Mouse (Mus musculus): ENCODE data around the gene Gas6. TPM values are rescaled to one million over a fixed set of nuclear protein-coding genes. Genes with fewer than 3 reads are reported as not detected.

The Gas6 gene
- polyA plus RNA-seq, 1 experiment, result 58.3 TPM

- no peak overlapping the region for H3K27ac ChIP-seq (ENCODE audit: insufficient read depth, low read depth, low read length)
- H3K4me3 ChIP-seq (ENCODE audit: low read depth, low read length), result no peak overlapping the region
- 67% methylated on average over 7 of the region's 7 CpGs for WGBS
These were observed 13.2 kb downstream of the Gas6 start for GRCm38 (mm10) chr8:13481089-13481554.

GRCm38 (mm10) chr8:13475892-13476291 lies 18.4 kb downstream of the Gas6 start:
- Histone ChIP-seq H3K27ac (ENCODE audit: insufficient read depth, low read depth, low read length) (no peak overlapping the region), H3K36me3 (ENCODE audit: control insufficient read depth, insufficient read depth, low read length) (peaks cover 36% of the 10 kb centered on the region), H3K4me1 (ENCODE audit: control insufficient read depth, insufficient read depth, insufficient read length, low read length) (no peaks in the 10 kb centered on the region), H3K27me3 (ENCODE audit: control insufficient read depth, insufficient read depth, low read length) (no peaks in the 10 kb centered on the region), H3K4me3 (ENCODE audit: low read depth, low read length) (no peak overlapping the region)
- peak; percentile 26; the same call in 1 of the 2 replicates for TF ChIP-seq CTCF (IDR thresholded peaks at IDR 0.05; ENCODE audit: extremely low read depth, insufficient read length, insufficient replicate concordance, low read depth, low read length)
- no peak for TF ChIP-seq POLR2A (IDR thresholded peaks at IDR 0.05; ENCODE audit: low read depth, low read length)
- 73% methylated on average over 9 of the region's 9 CpGs for WGBS

More at GRCm38 (mm10) chr8:13481089-13481554, 13.2 kb downstream of the Gas6 start:
- TF ChIP-seq POLR2A (IDR thresholded peaks at IDR 0.05; ENCODE audit: low read depth, low read length) (no peak), CTCF (IDR thresholded peaks at IDR 0.05; ENCODE audit: extremely low read depth, insufficient read length, insufficient replicate concordance, low read depth, low read length) (no peak)
- Histone ChIP-seq H3K36me3 (ENCODE audit: control insufficient read depth, insufficient read depth, low read length) (peaks cover 17% of the 10 kb centered on the region), H3K4me1 (ENCODE audit: control insufficient read depth, insufficient read depth, insufficient read length, low read length) (peaks cover 12% of the 10 kb centered on the region; the same call in 1 of the 2 replicates), H3K27me3 (ENCODE audit: control insufficient read depth, insufficient read depth, low read length) (no peaks in the 10 kb centered on the region)

GRCm38 (mm10) chr8:13472284-13472683 lies 22.0 kb downstream of the Gas6 start:
- Histone ChIP-seq H3K4me3 (ENCODE audit: low read depth, low read length) (no peak overlapping the region), H3K27ac (ENCODE audit: insufficient read depth, low read depth, low read length) (no peak overlapping the region), H3K27me3 (ENCODE audit: control insufficient read depth, insufficient read depth, low read length) (no peaks in the 10 kb centered on the region), H3K4me1 (ENCODE audit: control insufficient read depth, insufficient read depth, insufficient read length, low read length) (no peaks in the 10 kb centered on the region), H3K36me3 (ENCODE audit: control insufficient read depth, insufficient read depth, low read length) (peaks cover 41% of the 10 kb centered on the region)
- 53% methylated on average over 7 of the region's 7 CpGs for WGBS
- TF ChIP-seq CTCF (IDR thresholded peaks at IDR 0.05; ENCODE audit: extremely low read depth, insufficient read length, insufficient replicate concordance, low read depth, low read length) (no peak), POLR2A (IDR thresholded peaks at IDR 0.05; ENCODE audit: low read depth, low read length) (no peak)

- WGBS, result 86% methylated on average over 11 of the region's 11 CpGs
- no peaks in the 10 kb centered on the region for H3K4me1 ChIP-seq (ENCODE audit: control insufficient read depth, insufficient read depth, insufficient read length, low read length)
- H3K4me3 ChIP-seq (ENCODE audit: low read depth, low read length), result no peak overlapping the region
- TF ChIP-seq POLR2A (IDR thresholded peaks at IDR 0.05; ENCODE audit: low read depth, low read length) (no peak), CTCF (IDR thresholded peaks at IDR 0.05; ENCODE audit: extremely low read depth, insufficient read length, insufficient replicate concordance, low read depth, low read length) (no peak)
- H3K27ac ChIP-seq (ENCODE audit: insufficient read depth, low read depth, low read length), result no peak overlapping the region
- H3K27me3 ChIP-seq (ENCODE audit: control insufficient read depth, insufficient read depth, low read length), result no peaks in the 10 kb centered on the region
- peaks cover 36% of the 10 kb centered on the region for H3K36me3 ChIP-seq (ENCODE audit: control insufficient read depth, insufficient read depth, low read length)
These were observed 22.8 kb downstream of the Gas6 start for GRCm38 (mm10) chr8:13471484-13471883.

- Histone ChIP-seq H3K27ac (ENCODE audit: insufficient read depth, low read depth, low read length) (no peak overlapping the region), H3K36me3 (ENCODE audit: control insufficient read depth, insufficient read depth, low read length) (peaks cover 31% of the 10 kb centered on the region; the same call in 1 of the 2 replicates), H3K27me3 (ENCODE audit: control insufficient read depth, insufficient read depth, low read length) (no peaks in the 10 kb centered on the region), H3K4me1 (ENCODE audit: control insufficient read depth, insufficient read depth, insufficient read length, low read length) (no peaks in the 10 kb centered on the region), H3K4me3 (ENCODE audit: low read depth, low read length) (no peak overlapping the region)
- TF ChIP-seq POLR2A (IDR thresholded peaks at IDR 0.05; ENCODE audit: low read depth, low read length), result no peak
- no peak for TF ChIP-seq CTCF (IDR thresholded peaks at IDR 0.05; ENCODE audit: extremely low read depth, insufficient read length, insufficient replicate concordance, low read depth, low read length)
- WGBS, result 86% methylated on average over 9 of the region's 9 CpGs
These were observed 25.6 kb downstream of the Gas6 start for GRCm38 (mm10) chr8:13468737-13469136.

- peaks cover 22% of the 10 kb centered on the region; the same call in 1 of the 2 replicates for H3K36me3 ChIP-seq (ENCODE audit: control insufficient read depth, insufficient read depth, low read length)
- 60% methylated on average over 5 of the region's 5 CpGs for WGBS
- H3K27me3 ChIP-seq (ENCODE audit: control insufficient read depth, insufficient read depth, low read length), result no peaks in the 10 kb centered on the region
- no peak overlapping the region for H3K27ac ChIP-seq (ENCODE audit: insufficient read depth, low read depth, low read length)
- TF ChIP-seq POLR2A (IDR thresholded peaks at IDR 0.05; ENCODE audit: low read depth, low read length) (no peak), CTCF (IDR thresholded peaks at IDR 0.05; ENCODE audit: extremely low read depth, insufficient read length, insufficient replicate concordance, low read depth, low read length) (peak; percentile 64; the same call in 1 of the 2 replicates)
- no peak overlapping the region for H3K4me3 ChIP-seq (ENCODE audit: low read depth, low read length)
- H3K4me1 ChIP-seq (ENCODE audit: control insufficient read depth, insufficient read depth, insufficient read length, low read length), result peaks cover 13% of the 10 kb centered on the region
These were observed 27.3 kb downstream of the Gas6 start for GRCm38 (mm10) chr8:13466989-13467388.

- Histone ChIP-seq H3K4me1 (ENCODE audit: control insufficient read depth, insufficient read depth, insufficient read length, low read length) (peaks cover 25% of the 10 kb centered on the region), H3K27ac (ENCODE audit: insufficient read depth, low read depth, low read length) (no peak overlapping the region), H3K36me3 (ENCODE audit: control insufficient read depth, insufficient read depth, low read length) (peaks cover 19% of the 10 kb centered on the region; the same call in 1 of the 2 replicates), H3K27me3 (ENCODE audit: control insufficient read depth, insufficient read depth, low read length) (no peaks in the 10 kb centered on the region), H3K4me3 (ENCODE audit: low read depth, low read length) (no peak overlapping the region)
- TF ChIP-seq POLR2A (IDR thresholded peaks at IDR 0.05; ENCODE audit: low read depth, low read length) (no peak), CTCF (IDR thresholded peaks at IDR 0.05; ENCODE audit: extremely low read depth, insufficient read length, insufficient replicate concordance, low read depth, low read length) (no peak)
- 80% methylated on average over 7 of the region's 7 CpGs for WGBS
These were observed 29.0 kb downstream of the Gas6 start for GRCm38 (mm10) chr8:13465324-13465723.

Measured in small intestine, adult 2 months (tissue).